Mouse (Mus musculus) midbrain, embryonic 11.5 days (tissue): ENCODE results near the gene Igf2r. TPM values are rescaled to one million over a fixed set of nuclear protein-coding genes. Genes with fewer than 3 reads are reported as not detected.

Experiments used
- polyA plus RNA-seq: library from polyadenylated mRNA; unstranded; fragments of >200 nt; fragmentation: Nextera tagmentation; extraction: Ambion mirVana; gene quantifications from 2 replicates; pipeline ENCODE4 v1.2.1, GENCODE M21; 2014

Gene Igf2r
- polyA plus RNA-seq, 1 experiment from 2014 or later: 14.9 TPM

Other genes with a start within 250 kb of the Igf2r start
- gene Slc22a2, start 185.5 kb downstream of the Igf2r start, polyA plus RNA-seq: not detected in 2 replicates
- not detected in 2 replicates for gene Slc22a1, start 93.8 kb downstream of the Igf2r start, polyA plus RNA-seq
- gene Mas1, start 98.5 kb upstream of the Igf2r start, polyA plus RNA-seq: not detected in 2 replicates
- not detected in 2 replicates for gene Mrgprh, start 106.4 kb upstream of the Igf2r start, polyA plus RNA-seq
- gene Pnldc1, start 140.6 kb upstream of the Igf2r start, polyA plus RNA-seq: 1.1 and 1.2 TPM in 2 replicates
- 542 and 583 TPM in 2 replicates for gene Tcp1, start 146.0 kb upstream of the Igf2r start, polyA plus RNA-seq
- 172 and 176 TPM in 2 replicates for gene Mrpl18, start 146.7 kb upstream of the Igf2r start, polyA plus RNA-seq
- gene Acat3, start 170.9 kb upstream of the Igf2r start, polyA plus RNA-seq: 0.93 and 1.4 TPM in 2 replicates
- 370 and 373 TPM in 2 replicates for gene Acat2, start 191.1 kb upstream of the Igf2r start, polyA plus RNA-seq
- gene Wtap, start 224.5 kb upstream of the Igf2r start, polyA plus RNA-seq: 136 and 144 TPM in 2 replicates
- gene Sod2, start 237.2 kb upstream of the Igf2r start, polyA plus RNA-seq: 114 and 120 TPM in 2 replicates